Comparison of ENCODE assay signal across 8 mouse cellular contexts in the genomic region with DNA sequence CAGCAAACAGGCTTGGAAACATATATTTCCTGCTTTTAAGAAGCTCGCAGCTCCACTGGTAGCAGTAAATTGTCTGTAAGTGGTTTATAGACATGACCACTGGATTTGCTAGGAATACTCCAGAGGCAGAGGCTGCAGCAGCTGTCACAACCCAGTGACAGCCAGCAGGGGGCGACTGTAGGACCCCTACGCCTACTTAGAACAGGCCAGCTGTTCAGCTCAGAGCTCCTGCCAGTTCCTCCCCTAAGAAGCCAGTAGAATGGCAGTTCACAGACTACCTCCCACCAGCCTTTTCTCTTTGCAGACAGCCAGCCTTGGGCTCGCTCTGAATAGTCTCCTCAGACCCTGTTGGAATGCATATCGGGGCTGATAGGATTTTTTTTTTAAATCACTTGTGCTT. TPM values are rescaled to one million over a fixed set of nuclear protein-coding genes. Genes with fewer than 3 reads are reported as not detected.
DNase-seq lines count a peak whose midpoint lies in the region; TF ChIP-seq lines count a peak whose summit lies in the region.

No protein-coding gene starts in this region.

- TF ChIP-seq POLR2A in olfactory bulb, adult 2 months (IDR thresholded peaks at IDR 0.05; ENCODE audit: insufficient read depth, low read depth, low read length): no peak

- no peak overlapping the region for H3K4me3 ChIP-seq in olfactory bulb, adult 2 months (ENCODE audit: insufficient read depth, low read depth, low read length)

- peak; percentile 22 for DNase-seq in urinary bladder, postnatal 25 days (ENCODE audit: low spot score)
- DNase-seq in urinary bladder, adult 18-20 months (ENCODE audit: low spot score in 2 of 2): no peak
- DNase-seq in c-Kit-positive CD71-positive TER-119-negative erythroid progenitor cells, embryonic 14.5 days (ENCODE audit: low read depth): peak; percentile 28
- DNase-seq in gastrocnemius, postnatal 14 days: peak; percentile 68
- DNase-seq in kidney, postnatal 36 days: peak; percentile 37 to 73
- DNase-seq in lung, adult 18-20 months: peak; percentile 18 to 35
- DNase-seq in thymus, postnatal 4 days: peak; percentile 83

- peaks cover 4% of the 10 kb centered on the region; the same call in 1 of the 2 replicates for H3K4me1 ChIP-seq in olfactory bulb, adult 2 months (ENCODE audit: control insufficient read depth, insufficient read depth, low read length)

- no peak overlapping the region for H3K27ac ChIP-seq in olfactory bulb, adult 2 months (ENCODE audit: insufficient read depth, low read depth, low read length)

- WGBS in olfactory bulb, adult 2 months: 10% methylated on average over 5 of the region's 5 CpGs

- intact Hi-C loops in gastrocnemius, postnatal 14 days (cut with DNase I; ENCODE audit: low total_unique reads): no loop called here

- peak; percentile 48; the same call in 1 of the 2 replicates for TF ChIP-seq CTCF in olfactory bulb, adult 2 months (IDR thresholded peaks at IDR 0.05; ENCODE audit: insufficient read depth, low read depth, low read length)

RNA-seq across cellular contexts. Expression of gene Lbp, which starts 10.7 kb away (rescaled TPM):
- 10 to 100 TPM in 1 of 2 experiments, 1 to 10 TPM in 1; 7.8 to 12.7 TPM for total RNA-seq in gastrocnemius, postnatal 14 days (2021)
- polyA plus RNA-seq in olfactory bulb, adult 2 months (2012; ENCODE audit: insufficient read depth, insufficient read length, low replicate concordance, missing spikeins): not detected in 2 replicates

RNA-seq across cellular contexts. Expression of gene Snhg11, which starts 58.4 kb away (rescaled TPM):
- total RNA-seq in gastrocnemius, postnatal 14 days (2021): under 1 TPM; 0.06 to 0.20 TPM
- 293 and 768 TPM in 2 replicates for polyA plus RNA-seq in olfactory bulb, adult 2 months (2012; ENCODE audit: insufficient read depth, insufficient read length, low replicate concordance, missing spikeins)

RNA-seq across cellular contexts. Expression of gene Bpi, which starts 59.1 kb away (rescaled TPM):
- not detected for total RNA-seq in gastrocnemius, postnatal 14 days (2021)
- not detected in 2 replicates for polyA plus RNA-seq in olfactory bulb, adult 2 months (2012; ENCODE audit: insufficient read depth, insufficient read length, low replicate concordance, missing spikeins)

Comparison
In these comparisons a context has a peak if more than half of its experiments do, and no peak if none do; other contexts are left out.
1. DNase-seq: peak in urinary bladder, postnatal 25 days (single experiment), c-Kit-positive CD71-positive TER-119-negative erythroid progenitor cells, embryonic 14.5 days (single experiment), gastrocnemius, postnatal 14 days (single experiment), kidney, postnatal 36 days (2 of 2), lung, adult 18-20 months (2 of 2) and thymus, postnatal 4 days (single experiment); none in urinary bladder, adult 18-20 months (0 of 2).